Mouse (Mus musculus): ENCODE measurements around the gene Glod4.

The Glod4 gene

GRCm38 (mm10) chr11:76201761-76202674 is 41.5 kb downstream of the Glod4 start:
- peak; percentile 86 for DNase-seq (ENCODE audit: low read depth)

- DNase-seq (ENCODE audit: low read depth): no peak
Observed at GRCm38 (mm10) chr11:76196977-76197469, 46.5 kb downstream of the Glod4 start.

- DNase-seq (ENCODE audit: low read depth): no peak
Observed at GRCm38 (mm10) chr11:76196275-76196976, 47.1 kb downstream of the Glod4 start.

- peak; percentile 36 for DNase-seq (ENCODE audit: low read depth)
Observed at GRCm38 (mm10) chr11:76186908-76187307, 56.6 kb downstream of the Glod4 start.

- no peak for DNase-seq (ENCODE audit: low read depth)
Observed at GRCm38 (mm10) chr11:76183745-76184144, 59.8 kb downstream of the Glod4 start.

- DNase-seq (ENCODE audit: low read depth): no peak
Observed at GRCm38 (mm10) chr11:76180146-76180540, 63.4 kb downstream of the Glod4 start.

- DNase-seq (ENCODE audit: low read depth): peak; percentile 87
Observed at GRCm38 (mm10) chr11:76179495-76180145, 63.9 kb downstream of the Glod4 start, which contains the start of the genes Vps53 and Fam57a. Gene Vps53 (minus strand): TSS chr11:76179647. Gene Fam57a (plus strand): TSS chr11:76179671.

GRCm38 (mm10) chr11:76178726-76179494 is 64.6 kb downstream of the Glod4 start:
- peak; percentile 65 for DNase-seq (ENCODE audit: low read depth)

GRCm38 (mm10) chr11:76170207-76170606 is 73.3 kb downstream of the Glod4 start:
- no peak for DNase-seq (ENCODE audit: low read depth)

- no peak for DNase-seq (ENCODE audit: low read depth)
Observed at GRCm38 (mm10) chr11:76168976-76169375, 74.5 kb downstream of the Glod4 start.

GRCm38 (mm10) chr11:76167079-76167765 is 76.3 kb downstream of the Glod4 start:
- peak; percentile 91 for DNase-seq (ENCODE audit: low read depth)

- peak; percentile 22 for DNase-seq (ENCODE audit: low read depth)
Observed at GRCm38 (mm10) chr11:76166657-76167056, 76.9 kb downstream of the Glod4 start.

GRCm38 (mm10) chr11:76160251-76160650 is 83.3 kb downstream of the Glod4 start:
- peak; percentile 68 for DNase-seq (ENCODE audit: low read depth)

GRCm38 (mm10) chr11:76158375-76158774 is 85.2 kb downstream of the Glod4 start:
- DNase-seq (ENCODE audit: low read depth): peak; percentile 66

- peak; percentile 61 for DNase-seq (ENCODE audit: low read depth)
Observed at GRCm38 (mm10) chr11:76154861-76155260, 88.7 kb downstream of the Glod4 start.

GRCm38 (mm10) chr11:76154200-76154599 is 89.3 kb downstream of the Glod4 start:
- no peak for DNase-seq (ENCODE audit: low read depth)

GRCm38 (mm10) chr11:76153236-76153951 is 90.1 kb downstream of the Glod4 start:
- DNase-seq (ENCODE audit: low read depth): no peak

- DNase-seq (ENCODE audit: low read depth): no peak
Observed at GRCm38 (mm10) chr11:76150980-76151379, 92.5 kb downstream of the Glod4 start.

- peak; percentile 47 for DNase-seq (ENCODE audit: low read depth)
Observed at GRCm38 (mm10) chr11:76148055-76149008, 95.2 kb downstream of the Glod4 start.
